Mouse (Mus musculus): Measurements from ENCODE around the gene Tnrc18.

GRCm38 (mm10) chr5:142816031-142816810 is 1.2 kb downstream of the Tnrc18 start:
- TF ChIP-seq CTCF (conservative IDR thresholded peaks at IDR 0.05; ENCODE audit: low read length) (no peak), POU5F1 (IDR thresholded peaks at IDR 0.05; ENCODE audit: borderline replicate concordance, low read length) (no peak), NANOG (IDR thresholded peaks at IDR 0.05; ENCODE audit: borderline replicate concordance, low read length) (no peak)

Data from E14TG2a.4 (cell line).